Mouse (Mus musculus): ENCODE measurements around the gene Nfx1. TPM values are rescaled to one million over a fixed set of nuclear protein-coding genes. Genes with fewer than 3 reads are reported as not detected.

Gene Nfx1
- polyA plus RNA-seq, 1 experiment from 2014 or later: 85.9 TPM

DNA sequence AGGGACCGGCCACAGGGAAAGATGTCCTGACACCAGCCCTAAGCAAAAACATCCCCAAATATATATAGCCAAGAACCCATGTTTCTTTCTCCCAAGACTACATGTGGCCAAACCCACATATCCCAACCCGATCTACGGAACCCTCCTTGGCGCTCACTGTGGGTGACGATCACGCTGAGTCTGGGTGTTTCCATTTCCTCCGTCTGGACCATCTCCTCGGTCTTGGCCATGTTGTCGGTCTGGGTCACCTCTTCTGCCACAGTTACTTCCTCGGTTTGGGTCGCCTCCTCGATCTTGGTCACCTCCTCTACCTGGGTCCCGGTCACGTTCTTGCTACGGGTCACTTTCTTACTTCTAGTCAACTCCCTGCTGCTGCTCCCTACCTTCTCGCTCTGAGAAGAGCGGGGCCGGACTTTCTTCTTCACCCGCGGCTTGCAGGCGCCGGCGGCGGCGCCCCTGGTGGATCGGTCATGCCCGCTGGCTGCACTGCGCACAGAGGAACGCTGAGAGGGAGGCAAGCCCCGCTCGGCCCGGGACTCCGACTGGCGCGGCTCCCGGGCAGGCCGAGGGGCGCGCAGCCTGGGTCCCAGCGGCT, 23.0 kb upstream of the Nfx1 start:
- no peaks in the 10 kb centered on the region for H3K9me3 ChIP-seq
- peak overlapping the region; percentile 52 for H3K4me2 ChIP-seq
- 0 out of 2 replicates have a peak, but pooled peaks have one; percentile 1 for ATAC-seq (ENCODE audit: insufficient number of reproducible peaks, low FRiP score, low TSS enrichment, low read depth)
- H3K4me1 ChIP-seq: peaks cover 18% of the 10 kb centered on the region; the same call in 1 of the 2 replicates
- no peaks in the 10 kb centered on the region for H3K27me3 ChIP-seq
- under 1% methylated on average over 40 of the region's 40 CpGs for WGBS
- peak overlapping the region; percentile 90 for H3K27ac ChIP-seq
- H3K4me3 ChIP-seq: peak overlapping the region; percentile 98
- peak overlapping the region; percentile 93 for H3K9ac ChIP-seq
- H3K36me3 ChIP-seq: peaks cover 46% of the 10 kb centered on the region

DNA sequence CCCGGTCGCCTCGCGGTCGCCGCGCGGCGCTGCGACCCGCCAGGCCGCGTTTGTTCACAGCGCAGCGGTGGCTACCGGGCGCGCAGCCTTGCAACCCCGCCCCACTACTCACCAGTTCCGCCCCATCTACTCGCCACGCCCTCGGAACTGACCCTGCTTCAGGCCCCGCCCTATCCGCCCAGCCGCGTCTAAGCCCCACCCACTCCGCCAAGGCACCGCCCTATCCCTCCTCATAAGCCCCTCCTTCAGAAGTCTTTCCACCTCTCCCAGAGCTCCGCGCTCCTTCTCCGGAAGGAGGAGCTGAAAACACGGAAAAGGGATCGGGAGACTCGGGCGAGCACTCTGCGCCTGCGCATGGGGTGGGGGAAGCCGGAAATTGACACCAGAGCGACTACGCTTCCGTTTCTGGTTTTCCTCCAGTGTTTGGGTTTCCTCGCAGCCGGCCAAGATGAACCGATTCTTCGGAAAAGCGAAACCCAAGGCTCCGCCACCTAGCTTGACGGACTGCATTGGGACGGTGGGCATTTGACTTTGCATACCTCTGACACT, 22.5 kb upstream of the Nfx1 start, which contains the start of the genes Bag1 and Chmp5:
Gene Bag1 (minus strand): TSS at position 135 of the 549 bp plus-strand sequence.
Gene Chmp5 (plus strand): TSS at position 248 of the 549 bp plus-strand sequence.
- Histone ChIP-seq H3K4me3 (peak within 1 kb of the TSS; percentile 98), H3K4me2 (peak within 1 kb of the TSS; percentile 75), H3K27ac (peak within 1 kb of the TSS; percentile 90), H3K9me3 (no peaks in the 10 kb centered on the region), H3K36me3 (peaks cover 46% of the 10 kb centered on the region), H3K9ac (peak within 1 kb of the TSS; percentile 93), H3K27me3 (no peaks in the 10 kb centered on the region), H3K4me1 (peaks cover 18% of the 10 kb centered on the region; the same call in 1 of the 2 replicates)
- WGBS: under 1% methylated on average over 50 of the region's 50 CpGs
- ATAC-seq (ENCODE audit: insufficient number of reproducible peaks, low FRiP score, low TSS enrichment, low read depth): peak; percentile 99

DNA sequence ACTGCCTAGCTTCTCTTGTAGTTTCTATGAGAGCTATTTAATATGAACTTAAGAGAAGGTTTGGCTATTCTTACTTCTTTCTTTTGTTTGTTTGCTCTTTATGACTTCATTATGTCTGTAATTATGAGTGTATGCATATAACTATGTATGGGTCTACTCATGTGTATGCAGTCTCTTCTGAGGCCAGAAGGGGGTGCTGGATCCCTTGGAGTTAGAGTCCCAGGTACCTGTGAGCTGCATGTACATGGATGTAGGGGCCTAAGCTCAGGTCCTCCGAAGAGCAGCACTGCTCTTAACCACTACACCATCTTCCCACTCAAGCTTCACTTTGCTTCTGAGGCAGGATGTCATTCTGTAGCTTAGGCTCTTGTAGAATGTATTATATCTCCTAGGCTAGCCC, 17.2 kb upstream of the Nfx1 start:
- H3K36me3 ChIP-seq: peaks cover 68% of the 10 kb centered on the region
- no peak overlapping the region for H3K4me3 ChIP-seq
- no peak overlapping the region for H3K4me2 ChIP-seq
- no peak for ATAC-seq (ENCODE audit: insufficient number of reproducible peaks, low FRiP score, low TSS enrichment, low read depth)
- H3K9me3 ChIP-seq: no peaks in the 10 kb centered on the region
- H3K27ac ChIP-seq: no peak overlapping the region
- H3K9ac ChIP-seq: no peak overlapping the region
- 90% methylated on average over 1 of the region's 1 CpGs for WGBS
- no peaks in the 10 kb centered on the region for H3K27me3 ChIP-seq
- peaks cover 11% of the 10 kb centered on the region; the same call in 1 of the 2 replicates for H3K4me1 ChIP-seq

DNA sequence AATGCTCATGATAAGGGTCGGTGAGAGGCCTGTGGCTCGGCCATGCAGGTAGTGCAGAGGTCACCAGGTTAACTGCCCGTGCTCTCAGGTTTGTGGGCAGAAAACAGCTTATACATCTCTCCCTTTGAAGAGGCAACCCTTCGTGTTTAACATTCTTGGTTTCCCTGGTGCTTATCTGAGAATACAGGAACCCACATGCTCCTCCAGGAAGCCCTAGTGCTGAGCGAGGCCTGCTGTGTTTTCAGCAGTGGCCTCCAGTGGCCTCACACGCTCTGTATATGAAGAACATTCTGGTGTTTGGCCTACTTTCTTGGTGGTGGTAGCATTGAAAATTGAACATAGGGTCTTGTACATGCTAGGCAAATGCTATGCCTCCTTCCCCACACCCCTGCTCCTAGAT, 14.8 kb upstream of the Nfx1 start:
- WGBS: 89% methylated on average over 6 of the region's 6 CpGs

DNA sequence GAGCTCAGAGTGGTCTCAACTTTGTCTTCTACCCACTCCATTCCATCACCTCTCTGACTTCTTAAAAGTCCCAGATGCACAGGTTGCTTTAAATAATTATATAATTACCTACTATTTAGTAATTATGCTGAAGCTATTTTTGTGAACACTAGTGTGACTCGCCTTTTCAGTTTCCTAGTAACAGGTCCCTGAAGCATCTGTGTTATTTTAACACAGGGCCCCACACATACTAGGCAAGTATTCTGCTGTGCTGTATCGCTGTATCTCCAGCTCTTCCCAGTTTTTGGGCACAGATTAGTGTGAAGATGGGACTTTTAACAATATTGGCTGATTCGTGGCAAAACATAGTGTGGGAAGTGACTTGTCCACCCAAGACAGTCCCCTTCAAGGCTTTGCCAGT, 7.2 kb upstream of the Nfx1 start:
- H3K4me2 ChIP-seq: no peak overlapping the region
- ATAC-seq (ENCODE audit: insufficient number of reproducible peaks, low FRiP score, low TSS enrichment, low read depth): no peak
- no peaks in the 10 kb centered on the region for H3K4me1 ChIP-seq
- no peaks in the 10 kb centered on the region for H3K27me3 ChIP-seq
- peaks cover 80% of the 10 kb centered on the region for H3K36me3 ChIP-seq
- no peaks in the 10 kb centered on the region for H3K9me3 ChIP-seq
- H3K9ac ChIP-seq: no peak overlapping the region
- H3K27ac ChIP-seq: no peak overlapping the region
- 89% methylated on average over 3 of the region's 3 CpGs for WGBS
- H3K4me3 ChIP-seq: no peak overlapping the region

More for the DNA sequence above, 14.8 kb upstream of the Nfx1 start:
- no peaks in the 10 kb centered on the region for H3K9me3 ChIP-seq
- no peak overlapping the region for H3K4me3 ChIP-seq
- H3K36me3 ChIP-seq: peaks cover 88% of the 10 kb centered on the region
- no peak for ATAC-seq (ENCODE audit: insufficient number of reproducible peaks, low FRiP score, low TSS enrichment, low read depth)
- no peak overlapping the region for H3K9ac ChIP-seq
- no peaks in the 10 kb centered on the region for H3K4me1 ChIP-seq
- no peak overlapping the region for H3K27ac ChIP-seq
- no peaks in the 10 kb centered on the region for H3K27me3 ChIP-seq
- H3K4me2 ChIP-seq: no peak overlapping the region

DNA sequence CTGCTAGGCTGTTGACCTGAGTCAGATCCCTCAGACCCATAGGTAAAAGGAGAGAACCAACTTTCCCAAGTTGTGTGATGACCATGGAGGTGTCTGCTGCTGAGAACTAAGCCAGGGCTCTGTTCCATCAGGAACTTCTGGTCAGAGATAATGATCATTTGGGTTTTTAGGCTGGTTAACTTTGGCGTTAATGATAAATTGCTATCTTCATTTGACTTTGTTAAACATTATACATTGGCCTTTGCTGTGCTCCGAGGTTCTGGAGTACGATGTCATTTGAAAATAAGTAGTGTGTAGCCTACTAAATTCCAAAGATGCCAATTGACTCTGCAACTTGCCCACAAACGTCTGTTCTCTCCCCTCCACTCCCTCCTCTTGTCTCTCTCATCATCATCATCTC, 1.5 kb upstream of the Nfx1 start:
- Histone ChIP-seq H3K27me3 (no peaks in the 10 kb centered on the region), H3K4me2 (no peak overlapping the region), H3K36me3 (peaks cover 30% of the 10 kb centered on the region), H3K4me3 (no peak overlapping the region), H3K9me3 (no peaks in the 10 kb centered on the region), H3K9ac (no peak overlapping the region), H3K27ac (peak overlapping the region; percentile 95; the same call in 1 of the 2 replicates), H3K4me1 (peaks cover 16% of the 10 kb centered on the region)
- no peak for ATAC-seq (ENCODE audit: insufficient number of reproducible peaks, low FRiP score, low TSS enrichment, low read depth)
- WGBS: 69% methylated on average over 4 of the region's 4 CpGs

DNA sequence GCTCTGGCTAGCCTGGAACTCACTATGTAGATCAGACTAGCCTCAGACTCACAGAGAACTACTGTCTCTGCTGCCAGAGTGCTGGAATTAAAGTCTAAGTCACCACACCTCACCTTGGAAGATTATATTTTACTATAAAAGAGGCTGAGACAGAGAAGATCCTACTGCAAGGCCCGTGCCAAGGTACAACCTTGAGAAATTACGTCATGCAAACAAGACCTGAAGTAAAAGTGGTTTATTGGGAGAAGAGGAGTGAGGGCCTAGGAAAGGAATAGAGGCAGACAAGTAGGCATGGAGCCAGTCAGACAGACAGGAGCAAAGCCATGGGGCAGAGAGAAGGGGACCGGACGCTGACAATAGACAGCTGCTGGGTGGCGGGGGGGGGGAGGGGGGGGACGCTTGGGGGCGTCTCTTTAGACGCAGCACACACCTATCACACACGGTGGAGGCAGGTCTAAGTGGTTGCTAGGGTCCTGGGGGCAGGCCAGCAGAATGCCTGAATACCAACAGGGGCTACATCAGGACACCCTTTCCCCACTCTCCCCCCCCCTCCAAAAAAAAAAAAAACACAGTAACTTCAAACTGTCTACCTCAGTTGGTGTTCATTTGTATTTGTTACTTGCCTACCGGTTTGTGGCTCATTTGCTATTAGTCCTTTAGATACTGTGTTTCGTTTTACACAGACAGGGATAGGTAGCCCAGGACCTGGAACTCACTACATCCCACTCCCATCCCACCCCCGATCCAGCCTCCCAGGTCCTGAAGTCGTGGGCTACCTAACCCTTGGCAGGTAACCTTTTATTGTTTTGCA, 720 bp upstream of the Nfx1 start:
- 6% methylated on average over 13 of the region's 13 CpGs for WGBS
- peak overlapping the region; percentile 64 for H3K4me2 ChIP-seq

DNA sequence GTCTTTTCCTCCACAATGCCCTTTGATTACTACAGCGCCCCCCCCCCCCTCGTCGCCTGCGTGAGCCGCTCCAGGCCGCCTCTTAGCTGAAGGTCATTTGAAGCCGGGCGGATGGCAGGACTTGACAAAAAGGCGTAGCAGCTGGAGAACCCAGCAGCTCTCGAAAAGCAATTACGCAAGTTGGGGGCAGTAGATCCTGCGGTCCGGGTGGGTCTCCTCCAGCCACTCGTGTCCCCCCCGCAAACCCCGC, 189 bp upstream of the Nfx1 start:
- no peak for ATAC-seq (ENCODE audit: insufficient number of reproducible peaks, low FRiP score, low TSS enrichment, low read depth)
- Histone ChIP-seq H3K4me2 (peak overlapping the region; percentile 64), H3K9me3 (no peaks in the 10 kb centered on the region), H3K9ac (peak overlapping the region; percentile 72), H3K27ac (peak overlapping the region; percentile 95), H3K27me3 (no peaks in the 10 kb centered on the region), H3K4me3 (peak overlapping the region; percentile 98), H3K4me1 (peaks cover 16% of the 10 kb centered on the region), H3K36me3 (peaks cover 24% of the 10 kb centered on the region)
- whole genome bisulfite sequencing: 0% methylated on average over 16 of the region's 16 CpGs

More for the DNA sequence above, 720 bp upstream of the Nfx1 start:
- Histone ChIP-seq H3K4me3 (peak overlapping the region; percentile 98), H3K9me3 (no peaks in the 10 kb centered on the region), H3K27me3 (no peaks in the 10 kb centered on the region), H3K9ac (peak overlapping the region; percentile 72), H3K27ac (peak overlapping the region; percentile 95), H3K36me3 (peaks cover 27% of the 10 kb centered on the region), H3K4me1 (peaks cover 16% of the 10 kb centered on the region)
- 0 out of 2 replicates have a peak, but pooled peaks have one; percentile 16 for ATAC-seq (ENCODE audit: insufficient number of reproducible peaks, low FRiP score, low TSS enrichment, low read depth)

DNA sequence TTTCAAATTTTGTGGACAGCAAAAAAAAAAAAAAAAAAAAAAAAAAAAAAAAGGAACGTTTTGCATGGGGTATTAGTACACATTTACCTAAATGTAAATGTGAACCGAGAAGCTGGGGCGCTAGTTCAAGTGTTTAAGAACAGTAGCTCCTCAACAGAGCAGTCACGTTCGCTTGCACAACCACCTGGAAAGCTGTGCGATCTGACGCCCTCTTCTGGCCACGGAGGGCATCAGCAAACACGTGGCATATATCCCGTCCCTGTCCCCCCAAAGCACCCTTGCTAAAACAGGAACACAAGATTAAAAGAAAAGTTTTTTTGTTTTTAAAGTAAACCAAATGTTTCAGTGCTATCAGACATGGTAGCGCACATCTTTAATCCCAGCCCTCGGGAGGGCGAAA, 1.0 kb downstream of the Nfx1 start:
- 23% methylated on average over 13 of the region's 13 CpGs for WGBS
- H3K4me1 ChIP-seq: peaks cover 16% of the 10 kb centered on the region

DNA sequence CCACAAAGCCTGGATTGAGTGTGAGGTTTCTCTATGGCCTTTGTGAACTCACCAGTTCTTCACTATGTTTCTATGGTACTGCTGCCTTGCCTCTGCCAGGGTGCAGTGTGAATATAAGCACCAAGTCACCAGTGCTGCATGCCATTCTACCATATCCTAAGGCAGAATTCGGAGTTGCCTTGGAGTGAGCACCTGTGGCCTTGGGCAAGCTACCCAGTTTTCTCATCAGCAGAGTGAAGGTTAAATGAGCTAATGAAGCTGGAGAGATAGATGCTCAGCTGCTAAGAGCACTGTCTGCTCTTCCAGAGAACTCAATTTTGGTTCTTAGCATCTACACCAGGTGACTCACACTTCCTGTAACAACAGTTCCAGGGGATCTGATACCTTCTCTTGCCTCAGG, 3.3 kb downstream of the Nfx1 start:
- H3K4me3 ChIP-seq: no peak overlapping the region
- WGBS: 93% methylated on average over 1 of the region's 1 CpGs

More for the DNA sequence above, 1.0 kb downstream of the Nfx1 start:
- H3K36me3 ChIP-seq: peaks cover 18% of the 10 kb centered on the region
- peak overlapping the region; percentile 72 for H3K9ac ChIP-seq
- no peak for ATAC-seq (ENCODE audit: insufficient number of reproducible peaks, low FRiP score, low TSS enrichment, low read depth)
- H3K4me3 ChIP-seq: peak overlapping the region; percentile 98
- H3K9me3 ChIP-seq: no peaks in the 10 kb centered on the region
- peak overlapping the region; percentile 95 for H3K27ac ChIP-seq
- H3K27me3 ChIP-seq: no peaks in the 10 kb centered on the region
- H3K4me2 ChIP-seq: peak overlapping the region; percentile 64

DNA sequence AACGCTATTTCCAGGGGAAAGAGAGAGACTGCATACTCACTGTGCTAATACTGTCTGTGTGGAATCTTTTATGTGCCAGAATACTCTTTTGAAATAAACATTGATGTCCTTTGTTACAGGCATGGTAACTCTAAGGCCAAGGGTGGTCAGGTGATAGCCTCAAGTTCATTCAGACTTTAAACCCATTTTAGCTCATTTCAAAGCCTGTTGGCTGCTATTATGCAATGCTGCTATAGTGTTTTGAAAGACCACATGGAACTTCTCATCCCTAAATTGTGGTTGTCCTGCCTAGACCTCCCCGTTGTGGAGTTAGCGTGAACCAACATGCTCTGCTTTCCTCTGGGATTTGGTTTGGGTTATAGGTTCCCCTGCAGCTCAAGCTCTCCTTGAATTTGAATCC, 5.0 kb downstream of the Nfx1 start:
- Histone ChIP-seq H3K9me3 (no peaks in the 10 kb centered on the region), H3K4me2 (no peak overlapping the region), H3K27me3 (no peaks in the 10 kb centered on the region), H3K9ac (no peak overlapping the region), H3K4me3 (no peak overlapping the region), H3K27ac (no peak overlapping the region), H3K36me3 (peaks cover 40% of the 10 kb centered on the region), H3K4me1 (peaks cover 9% of the 10 kb centered on the region)
- ATAC-seq (ENCODE audit: insufficient number of reproducible peaks, low FRiP score, low TSS enrichment, low read depth): no peak
- 86% methylated on average over 3 of the region's 3 CpGs for WGBS

More for the DNA sequence above, 3.3 kb downstream of the Nfx1 start:
- Histone ChIP-seq H3K4me1 (peaks cover 16% of the 10 kb centered on the region), H3K36me3 (peaks cover 25% of the 10 kb centered on the region), H3K27me3 (no peaks in the 10 kb centered on the region), H3K4me2 (no peak overlapping the region), H3K27ac (no peak overlapping the region), H3K9me3 (no peaks in the 10 kb centered on the region), H3K9ac (no peak overlapping the region)
- ATAC-seq (ENCODE audit: insufficient number of reproducible peaks, low FRiP score, low TSS enrichment, low read depth): no peak

DNA sequence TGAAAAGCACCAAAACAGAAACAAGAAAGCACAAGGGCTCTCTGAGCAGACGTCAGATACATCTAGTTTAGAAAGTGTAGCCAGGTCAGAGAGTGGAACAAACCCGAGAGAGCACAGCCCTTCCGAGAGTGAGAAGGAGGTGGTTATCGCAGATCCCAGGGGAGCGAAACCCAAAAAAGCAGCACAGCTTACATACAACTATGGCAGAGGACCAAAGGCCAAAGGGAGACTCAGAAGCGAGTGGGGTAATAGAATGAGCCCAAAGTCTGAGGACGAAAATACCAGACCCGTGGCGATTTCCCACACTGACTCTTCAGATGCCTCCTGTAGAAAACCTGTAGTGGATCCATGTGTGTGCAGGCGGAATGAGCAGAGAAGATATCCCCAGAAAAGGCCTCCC, 5.9 kb downstream of the Nfx1 start:
- Histone ChIP-seq H3K27me3 (no peaks in the 10 kb centered on the region), H3K4me1 (peaks cover 9% of the 10 kb centered on the region), H3K9me3 (no peaks in the 10 kb centered on the region), H3K4me3 (no peak overlapping the region), H3K36me3 (peaks cover 50% of the 10 kb centered on the region), H3K9ac (no peak overlapping the region), H3K27ac (no peak overlapping the region), H3K4me2 (no peak overlapping the region)
- no peak for ATAC-seq (ENCODE audit: insufficient number of reproducible peaks, low FRiP score, low TSS enrichment, low read depth)
- 87% methylated on average over 10 of the region's 10 CpGs for WGBS

All from limb, embryonic 15.5 days (tissue).